Mouse (Mus musculus) thymus, postnatal 25 days (tissue): ENCODE measurements around the gene Rora.

Experiments used
- DNase-seq: peaks from one replicate; pipeline ENCODE4 v3.0.0; 2022

Rora gene

DNA sequence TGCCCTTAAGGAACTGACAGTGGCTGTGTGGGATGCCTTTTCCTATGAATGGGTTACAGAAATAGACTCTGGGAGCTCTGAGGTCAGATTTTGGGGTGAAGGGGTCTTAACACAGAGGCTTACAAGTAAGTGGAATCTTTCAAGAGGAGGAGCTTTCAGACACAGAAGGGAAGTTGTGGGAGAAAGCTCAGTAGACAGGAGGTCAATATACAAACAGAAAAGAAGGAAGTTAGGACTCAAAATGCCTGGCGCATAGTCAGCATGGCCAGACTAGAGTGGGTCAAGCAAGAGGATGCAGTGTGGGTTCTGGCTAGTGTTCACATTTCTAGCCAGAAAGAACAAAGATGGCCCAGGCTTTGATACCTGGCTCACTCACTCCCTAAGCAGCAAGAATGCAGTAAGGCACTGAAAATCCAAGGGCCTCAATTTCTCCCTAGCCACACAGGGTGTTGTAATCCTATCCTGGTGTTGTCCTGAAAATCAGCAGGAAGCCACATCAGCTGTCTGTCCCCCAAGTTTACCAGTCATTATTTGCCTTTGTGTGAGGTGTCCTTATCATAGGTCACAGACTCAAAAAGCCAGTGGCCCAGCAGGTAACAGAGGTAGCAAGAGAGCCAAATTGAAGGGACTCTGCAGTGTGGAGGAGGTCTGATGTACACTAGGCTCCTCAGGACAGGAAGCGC, 456.2 kb downstream of the Rora start:
- no peak for DNase-seq

- no peak for DNase-seq
Measured at GRCm38 (mm10) chr9:69110301-69110674, 456.7 kb downstream of the Rora start.

DNA sequence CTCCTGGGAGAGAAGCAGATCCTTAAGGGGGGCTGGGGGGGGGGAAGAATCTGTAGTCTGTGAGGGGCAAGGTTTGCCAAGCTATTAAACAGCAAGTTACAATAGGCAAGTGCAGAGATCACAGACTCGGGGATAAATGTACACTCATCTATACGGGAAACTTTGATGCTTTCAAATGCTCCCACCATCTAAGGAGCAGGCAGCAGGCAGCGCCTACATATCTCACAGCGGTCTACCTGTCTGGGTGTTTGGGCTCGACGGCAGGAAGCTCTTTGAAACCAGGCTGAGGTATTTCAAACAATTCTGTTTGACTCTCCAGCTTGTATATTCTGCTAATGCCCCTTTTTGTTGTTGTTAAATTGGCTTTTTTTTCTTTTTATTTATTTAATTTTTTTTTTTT, 457.1 kb downstream of the Rora start:
- peak; percentile 22 for DNase-seq

- no peak for DNase-seq
Measured at GRCm38 (mm10) chr9:69111539-69111938, 458.0 kb downstream of the Rora start.

DNA sequence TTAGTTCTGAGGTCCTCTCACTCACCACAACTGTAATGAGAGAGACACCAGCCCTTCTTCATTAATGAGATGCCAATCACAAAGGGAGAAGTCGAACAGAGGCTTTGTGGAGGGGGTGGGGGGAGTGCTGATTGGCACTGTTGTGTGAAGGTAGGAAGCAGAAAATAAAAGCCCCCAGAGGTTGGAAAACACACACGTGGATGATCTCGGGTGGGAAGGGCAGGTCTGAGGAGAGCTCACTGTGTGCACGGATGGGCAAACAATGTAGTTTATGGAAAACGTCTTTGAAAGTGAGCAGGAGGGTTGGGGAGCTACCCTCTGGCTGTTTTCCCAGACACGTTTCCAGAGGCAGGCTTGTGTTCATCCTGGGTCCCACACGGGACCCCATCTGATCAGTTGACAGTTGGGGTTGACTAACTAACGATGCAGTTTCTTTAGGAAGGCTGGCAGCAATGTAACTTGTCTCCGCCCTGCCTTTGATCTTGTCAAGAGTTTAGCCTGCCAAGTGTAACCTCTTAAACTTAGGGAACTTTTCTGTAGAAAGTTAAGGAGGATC, 460.9 kb downstream of the Rora start:
- DNase-seq: no peak

DNA sequence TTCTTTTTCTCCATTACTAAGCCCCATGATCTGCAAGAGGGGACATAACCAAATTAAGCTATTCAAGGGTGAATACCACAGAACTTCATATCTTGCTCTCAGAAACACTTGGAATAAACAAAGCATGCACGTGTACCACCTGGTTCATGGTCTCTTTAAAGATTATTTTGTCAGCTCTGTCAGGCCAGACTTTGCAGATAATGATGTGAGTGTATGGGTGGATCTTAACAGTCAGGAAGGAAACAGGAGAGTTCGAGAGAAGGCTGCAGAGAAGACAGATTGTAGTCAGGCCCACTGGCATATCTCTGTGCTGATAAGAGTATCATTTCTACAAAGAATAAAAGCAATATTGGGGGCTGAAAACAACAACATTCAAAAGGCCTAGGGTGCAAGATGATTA, 463.2 kb downstream of the Rora start:
- no peak for DNase-seq

DNA sequence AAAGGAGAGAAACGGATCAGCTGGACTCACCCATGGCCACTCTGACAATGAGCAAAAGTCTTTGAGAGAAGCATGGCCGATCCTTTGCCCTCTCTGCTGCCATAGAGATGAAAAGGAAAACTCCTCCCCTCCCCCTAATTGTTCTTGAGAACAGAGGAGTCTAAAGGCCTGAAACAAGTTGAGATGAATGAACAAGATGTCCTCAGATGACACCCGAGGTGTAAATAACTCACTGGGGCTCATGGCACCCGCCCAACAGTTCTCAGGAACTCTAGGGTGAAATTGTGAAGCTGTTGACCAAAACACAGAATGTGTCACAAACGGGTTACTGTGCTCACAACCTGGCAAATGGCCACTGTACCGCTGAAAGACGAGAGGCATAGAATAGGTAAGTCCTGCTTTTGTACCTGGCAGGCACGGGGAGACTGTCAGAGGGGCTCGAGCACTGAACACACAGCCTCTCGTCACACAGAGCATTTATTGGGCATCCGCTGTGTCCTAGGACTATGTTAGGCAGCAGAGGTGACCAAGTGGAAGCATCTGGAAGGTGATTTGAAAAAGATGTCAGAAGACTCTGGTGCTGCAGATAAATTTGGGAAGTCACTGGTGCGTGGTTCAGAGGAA, 467.6 kb downstream of the Rora start:
- no peak for DNase-seq

- DNase-seq: peak; percentile 46
Measured at GRCm38 (mm10) chr9:69125011-69125786, 471.6 kb downstream of the Rora start.

DNA sequence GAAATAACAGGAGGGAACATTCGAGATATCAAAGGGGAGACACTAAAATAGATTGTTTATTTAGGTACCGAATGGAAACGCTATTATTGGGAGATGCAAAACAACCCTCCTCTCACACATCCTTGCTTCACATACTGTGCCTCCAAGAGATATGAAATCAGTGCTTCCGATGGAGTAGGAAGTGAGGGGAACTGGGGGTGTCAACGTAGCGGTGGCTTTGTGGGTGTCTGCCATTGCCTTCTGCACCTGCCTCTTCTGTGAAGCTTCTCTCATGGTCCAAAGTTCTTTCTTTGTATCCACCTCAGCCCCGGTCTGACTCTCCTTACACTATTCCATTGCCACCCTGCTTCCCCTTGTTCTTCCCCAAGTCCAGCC, 472.2 kb downstream of the Rora start:
- DNase-seq: peak; percentile 25

DNA sequence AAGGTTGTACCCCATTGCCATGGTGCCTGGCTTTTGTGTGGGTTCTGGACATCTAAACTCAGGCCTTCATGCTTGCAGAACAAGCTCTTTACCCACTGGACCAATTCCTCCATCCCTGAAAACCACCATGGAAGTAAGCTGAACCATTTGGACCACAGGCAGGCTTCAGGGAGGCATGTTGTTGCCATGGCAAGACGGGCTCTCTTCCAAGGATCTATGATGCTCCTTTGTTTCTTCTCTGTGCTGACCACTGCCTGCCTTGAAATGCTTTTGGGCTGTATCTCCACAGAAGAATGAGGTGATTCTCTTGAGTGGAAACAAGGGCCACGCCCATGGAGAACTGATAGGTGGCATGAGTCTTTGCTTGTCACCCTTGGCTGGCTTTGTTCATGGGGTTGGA, 473.0 kb downstream of the Rora start:
- no peak for DNase-seq

GRCm38 (mm10) chr9:69128335-69128734, 474.7 kb downstream of the Rora start:
- no peak for DNase-seq

DNA sequence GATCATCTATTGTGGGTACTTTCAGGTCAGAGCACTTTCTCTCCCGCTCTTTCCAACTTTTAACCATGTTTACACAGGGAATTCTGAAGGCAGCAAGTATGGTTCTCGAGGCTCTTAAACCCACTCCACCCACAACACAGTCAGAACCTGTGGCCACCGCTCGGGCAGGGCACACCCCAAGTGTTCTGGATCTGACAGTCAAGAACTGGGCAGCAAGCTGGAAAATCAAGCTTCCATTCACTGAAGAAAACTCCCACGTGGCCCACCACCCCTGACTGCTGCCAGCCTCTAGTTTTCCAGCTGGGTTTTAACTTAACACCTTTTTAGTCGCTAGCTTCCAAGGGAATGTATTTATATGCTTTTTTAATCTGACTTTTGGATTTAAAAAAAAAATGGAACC, 479.4 kb downstream of the Rora start:
- no peak for DNase-seq

- DNase-seq: no peak
Measured at GRCm38 (mm10) chr9:69133696-69134095, 480.1 kb downstream of the Rora start.

GRCm38 (mm10) chr9:69134604-69135003, 481.0 kb downstream of the Rora start:
- no peak for DNase-seq

- no peak for DNase-seq
Measured at GRCm38 (mm10) chr9:69136821-69137220, 483.2 kb downstream of the Rora start.

DNA sequence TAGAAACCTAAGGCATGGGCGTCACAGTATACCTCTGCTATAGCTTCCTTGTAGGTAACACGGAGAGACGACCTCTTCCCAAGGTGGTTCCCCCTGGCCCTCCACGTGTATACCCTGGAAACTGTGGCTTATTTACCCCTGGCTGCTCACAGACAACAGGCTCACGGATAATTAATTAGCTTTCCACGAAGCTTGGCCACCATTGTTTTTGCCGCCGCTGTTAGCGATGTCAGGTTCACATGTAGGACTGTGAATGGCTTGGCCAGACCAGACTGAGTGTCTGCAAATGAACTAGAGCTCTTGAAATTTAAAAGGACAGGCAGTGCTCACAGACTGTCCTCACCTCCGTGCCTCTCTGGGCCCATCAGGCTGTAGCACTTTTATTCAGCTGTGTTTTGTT, 483.8 kb downstream of the Rora start:
- DNase-seq: no peak

DNA sequence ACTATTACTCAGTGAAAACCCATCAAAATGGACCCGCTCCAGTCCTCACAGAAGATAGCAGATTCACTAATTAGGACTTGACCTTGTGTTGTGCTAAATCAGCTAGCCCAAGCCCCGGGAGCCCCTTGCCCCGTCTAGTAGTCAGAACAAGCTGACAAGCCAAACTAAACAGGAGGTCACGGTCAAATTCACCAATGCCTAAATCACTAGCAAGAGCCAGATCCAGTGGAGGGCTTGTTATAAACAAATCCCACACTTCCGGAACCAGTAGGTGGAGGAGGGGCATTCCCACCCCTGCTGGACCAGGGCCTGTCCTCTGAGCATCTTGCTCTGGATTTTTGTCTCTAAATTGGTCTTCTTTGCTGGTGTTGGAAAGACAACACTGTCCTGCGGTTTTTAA, 486.6 kb downstream of the Rora start:
- no peak for DNase-seq

DNA sequence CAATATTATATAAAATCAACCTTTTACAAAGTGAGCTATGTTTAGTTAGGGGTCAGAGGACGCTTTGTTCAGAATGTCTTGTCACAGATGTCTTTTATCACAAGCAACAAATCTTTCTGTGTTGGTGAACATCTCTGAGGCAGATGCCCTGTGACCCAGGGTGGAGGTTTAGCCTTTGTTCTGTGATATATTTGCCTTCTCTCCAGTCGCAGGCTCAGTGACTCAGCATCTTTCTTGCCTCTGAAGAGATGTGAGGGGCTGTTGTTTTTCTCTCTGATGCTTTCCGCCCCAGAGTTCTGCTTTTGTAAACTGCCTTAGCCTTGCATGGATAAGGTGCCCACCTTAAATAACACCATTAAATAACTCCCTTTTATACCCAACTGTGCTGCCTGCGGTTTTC, 488.3 kb downstream of the Rora start:
- DNase-seq: no peak

- DNase-seq: no peak
Measured at GRCm38 (mm10) chr9:69146937-69147336, 493.4 kb downstream of the Rora start.

GRCm38 (mm10) chr9:69150224-69150623, 496.6 kb downstream of the Rora start:
- no peak for DNase-seq

DNA sequence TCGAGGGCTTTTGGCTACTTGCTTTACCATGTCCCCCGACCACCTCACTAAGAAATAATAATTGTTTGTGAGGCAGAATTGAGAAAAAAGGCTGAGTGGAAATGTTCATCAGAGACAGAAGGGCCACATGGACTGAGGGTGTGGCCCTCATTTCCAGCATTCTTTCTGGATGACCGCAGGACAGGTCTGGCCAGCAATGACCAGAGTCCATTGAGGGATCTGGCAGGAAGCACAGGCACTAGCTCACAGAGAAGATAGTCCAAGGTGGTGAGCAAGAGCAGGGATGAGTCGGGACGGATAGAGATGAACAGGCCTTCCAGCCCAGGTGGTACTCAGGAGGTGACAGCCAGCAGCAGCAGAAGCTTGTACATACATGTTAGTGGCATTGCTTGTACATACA, 501.1 kb downstream of the Rora start:
- no peak for DNase-seq

GRCm38 (mm10) chr9:69155836-69156595, 502.4 kb downstream of the Rora start:
- no peak for DNase-seq

DNA sequence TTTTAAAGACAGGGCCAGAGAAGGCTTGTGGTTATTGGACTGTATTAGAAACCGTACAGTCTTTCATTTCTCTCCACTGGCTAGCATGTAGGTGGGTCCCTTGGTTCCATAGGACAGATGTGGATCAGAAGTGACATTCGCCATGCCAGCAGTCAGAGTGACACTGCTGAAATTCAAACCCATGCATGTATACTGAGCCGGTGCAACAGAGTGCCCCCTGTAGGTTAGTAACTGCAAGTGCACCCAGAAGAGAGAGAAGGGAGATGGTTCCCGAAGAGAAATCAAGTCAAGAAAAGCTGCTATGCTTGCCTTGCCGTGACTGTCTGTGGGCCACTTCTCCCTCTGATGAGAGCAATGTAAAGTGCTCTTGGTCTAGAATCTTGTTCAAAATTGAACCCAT, 507.2 kb downstream of the Rora start:
- DNase-seq: no peak
